Mouse (Mus musculus) liver, embryonic 14.5 days (tissue): Measurements from ENCODE around the gene Rnf20.

Experiments
- CTCF ChIP-seq: IDR thresholded peaks from 2 replicates; pipeline ENCODE4 v1.5.1; 2016; ENCODE audit warnings: antibody characterized with exemption, low read depth, control low read depth
- EP300 ChIP-seq: IDR thresholded peaks from 2 replicates; pipeline ENCODE4 v1.6.1; 2016; ENCODE audit warnings: antibody characterized with exemption, low read depth

DNA sequence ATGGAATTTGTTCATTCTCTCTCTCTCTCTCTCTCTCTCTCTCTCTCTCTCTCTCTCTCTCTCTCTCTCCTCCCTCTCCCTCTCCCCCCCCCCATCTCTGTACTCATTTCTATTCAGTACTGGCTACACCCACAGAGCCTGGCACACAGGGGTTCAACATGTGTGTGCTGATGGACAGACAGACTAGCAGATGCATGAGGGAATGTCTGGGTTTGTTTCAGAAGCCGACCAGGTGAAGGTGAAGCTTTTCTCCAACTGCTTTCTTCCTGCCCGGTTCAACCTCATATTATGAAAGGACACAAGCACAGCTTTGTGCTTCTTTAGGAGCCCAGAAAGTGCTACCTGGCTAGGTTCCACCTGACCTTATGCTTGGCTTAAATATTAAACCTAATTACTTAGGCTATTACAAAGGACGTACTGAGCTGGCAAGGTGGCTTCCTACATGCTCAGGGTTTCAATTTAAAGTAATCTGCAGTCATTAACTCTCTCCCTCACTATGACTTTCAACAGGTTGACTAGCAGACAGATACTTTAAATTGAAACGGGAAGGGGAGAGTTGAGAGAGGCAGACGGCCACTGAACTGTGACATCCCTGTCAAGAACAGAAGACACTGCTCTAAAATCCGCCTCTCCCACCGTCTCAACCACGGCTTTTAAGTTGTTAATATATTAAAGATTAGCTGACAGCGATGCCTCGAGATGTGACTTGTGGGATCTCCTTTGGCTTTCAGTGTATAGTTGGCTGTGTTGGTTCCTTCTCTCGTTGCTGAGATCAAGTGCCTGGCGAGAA lies 59.8 kb downstream of the Rnf20 start:
- no peak for TF ChIP-seq CTCF
- no peak for TF ChIP-seq EP300
